Mouse (Mus musculus): ENCODE data around the gene Cd200r3. TPM values are rescaled to one million over a fixed set of nuclear protein-coding genes. Genes with fewer than 3 reads are reported as not detected.

Cd200r3 gene
- polyA plus RNA-seq, 1 experiment from 2014 or later: not detected

GRCm38 (mm10) chr16:44968113-44968512, 24.6 kb downstream of the Cd200r3 start:
- DNase-seq (ENCODE audit: low spot score, missing footprints) (no peak), ATAC-seq (ENCODE audit: low FRiP score) (no peak)
- H3K27ac ChIP-seq (ENCODE audit: low read depth, low read length): no peak overlapping the region
- no peak overlapping the region for H3K9ac ChIP-seq (ENCODE audit: low read length)
- no peaks in the 10 kb centered on the region for H3K36me3 ChIP-seq (ENCODE audit: control insufficient read depth, insufficient read depth, low read length)
- no peaks in the 10 kb centered on the region for H3K9me3 ChIP-seq (ENCODE audit: control insufficient read depth, low read length)
- no peaks in the 10 kb centered on the region for H3K27me3 ChIP-seq (ENCODE audit: control insufficient read depth, insufficient read depth, low read length)
- no peak overlapping the region for H3K4me3 ChIP-seq (ENCODE audit: low read depth, low read length)
- 84% methylated on average over 3 of the region's 3 CpGs for WGBS
- H3K4me2 ChIP-seq: no peak overlapping the region
- no peaks in the 10 kb centered on the region for H3K4me1 ChIP-seq (ENCODE audit: control insufficient read depth, insufficient read depth, low read length)

- no peak for DNase-seq (ENCODE audit: low spot score, missing footprints)
- ATAC-seq (ENCODE audit: low FRiP score): no peak
- H3K4me2 ChIP-seq: no peak overlapping the region
- whole genome bisulfite sequencing: 76% methylated on average over 4 of the region's 4 CpGs
- H3K4me3 ChIP-seq (ENCODE audit: low read depth, low read length): no peak overlapping the region
- no peaks in the 10 kb centered on the region for H3K27me3 ChIP-seq (ENCODE audit: control insufficient read depth, insufficient read depth, low read length)
- no peak overlapping the region for H3K9ac ChIP-seq (ENCODE audit: low read length)
- H3K36me3 ChIP-seq (ENCODE audit: control insufficient read depth, insufficient read depth, low read length): no peaks in the 10 kb centered on the region
- no peaks in the 10 kb centered on the region for H3K4me1 ChIP-seq (ENCODE audit: control insufficient read depth, insufficient read depth, low read length)
- no peaks in the 10 kb centered on the region for H3K9me3 ChIP-seq (ENCODE audit: control insufficient read depth, low read length)
- no peak overlapping the region for H3K27ac ChIP-seq (ENCODE audit: low read depth, low read length)
Observed at GRCm38 (mm10) chr16:44970925-44971324, 27.4 kb downstream of the Cd200r3 start.

DNA sequence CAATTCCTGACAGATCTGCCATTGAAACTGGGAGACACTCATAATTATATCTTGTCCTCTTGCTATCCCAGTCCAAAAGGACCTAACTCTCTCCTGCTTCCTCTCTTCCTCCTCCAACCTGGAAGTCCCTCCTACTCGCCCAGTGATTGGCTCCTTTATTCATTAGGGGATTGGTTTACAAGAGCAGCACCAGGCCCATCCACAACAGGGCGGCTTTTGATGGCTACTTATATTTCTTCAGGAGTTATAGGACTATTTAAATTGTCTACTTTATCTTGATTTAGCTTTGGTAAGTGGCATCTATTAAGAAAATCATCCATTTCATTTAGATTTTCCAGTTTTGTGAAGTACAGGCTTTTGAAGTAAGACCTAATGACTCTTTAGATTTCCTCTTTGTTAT, 30.6 kb downstream of the Cd200r3 start:
- DNase-seq (ENCODE audit: low spot score, missing footprints): peak; percentile 8
- Histone ChIP-seq H3K9me3 (ENCODE audit: control insufficient read depth, low read length) (no peaks in the 10 kb centered on the region), H3K4me2 (no peak overlapping the region), H3K9ac (ENCODE audit: low read length) (no peak overlapping the region), H3K4me3 (ENCODE audit: low read depth, low read length) (no peak overlapping the region), H3K27ac (ENCODE audit: low read depth, low read length) (no peak overlapping the region), H3K4me1 (ENCODE audit: control insufficient read depth, insufficient read depth, low read length) (no peaks in the 10 kb centered on the region), H3K27me3 (ENCODE audit: control insufficient read depth, insufficient read depth, low read length) (no peaks in the 10 kb centered on the region), H3K36me3 (ENCODE audit: control insufficient read depth, insufficient read depth, low read length) (no peaks in the 10 kb centered on the region)
- ATAC-seq (ENCODE audit: low FRiP score): no peak
- 71% methylated on average over 2 of the region's 2 CpGs for WGBS

DNA sequence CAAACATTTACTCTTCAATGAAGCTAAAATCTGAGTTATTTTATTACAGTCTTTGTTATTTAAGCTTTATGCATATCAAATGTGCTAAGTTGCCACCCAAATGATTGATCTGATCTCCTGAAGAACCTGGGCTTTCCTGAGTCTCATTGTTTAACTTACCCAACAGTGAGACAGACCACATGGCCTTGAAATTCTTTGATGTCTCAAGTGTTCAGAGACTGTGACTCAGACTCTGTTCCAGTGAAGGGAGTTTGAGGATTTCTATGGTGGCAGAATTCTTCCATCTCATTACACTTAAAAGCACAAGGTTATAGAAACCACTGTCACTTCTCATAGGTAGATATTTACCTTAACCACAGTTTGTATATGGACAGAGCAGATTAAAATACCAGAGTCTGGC, 32.6 kb downstream of the Cd200r3 start:
- H3K36me3 ChIP-seq (ENCODE audit: control insufficient read depth, insufficient read depth, low read length): no peaks in the 10 kb centered on the region
- no peak overlapping the region for H3K27ac ChIP-seq (ENCODE audit: low read depth, low read length)
- no peak overlapping the region for H3K9ac ChIP-seq (ENCODE audit: low read length)
- H3K4me1 ChIP-seq (ENCODE audit: control insufficient read depth, insufficient read depth, low read length): no peaks in the 10 kb centered on the region
- no peaks in the 10 kb centered on the region for H3K9me3 ChIP-seq (ENCODE audit: control insufficient read depth, low read length)
- H3K27me3 ChIP-seq (ENCODE audit: control insufficient read depth, insufficient read depth, low read length): no peaks in the 10 kb centered on the region
- H3K4me2 ChIP-seq: no peak overlapping the region
- DNase-seq (ENCODE audit: low spot score, missing footprints) (no peak), ATAC-seq (ENCODE audit: low FRiP score) (no peak)
- H3K4me3 ChIP-seq (ENCODE audit: low read depth, low read length): no peak overlapping the region

- Histone ChIP-seq H3K4me3 (ENCODE audit: low read depth, low read length) (no peak overlapping the region), H3K4me1 (ENCODE audit: control insufficient read depth, insufficient read depth, low read length) (no peaks in the 10 kb centered on the region), H3K27ac (ENCODE audit: low read depth, low read length) (no peak overlapping the region), H3K36me3 (ENCODE audit: control insufficient read depth, insufficient read depth, low read length) (no peaks in the 10 kb centered on the region), H3K27me3 (ENCODE audit: control insufficient read depth, insufficient read depth, low read length) (no peaks in the 10 kb centered on the region), H3K9me3 (ENCODE audit: control insufficient read depth, low read length) (no peaks in the 10 kb centered on the region), H3K9ac (ENCODE audit: low read length) (no peak overlapping the region), H3K4me2 (no peak overlapping the region)
- DNase-seq (ENCODE audit: low spot score, missing footprints) (peak; percentile 8), ATAC-seq (ENCODE audit: low FRiP score) (no peak)
- WGBS: 74% methylated on average over 6 of the region's 6 CpGs
Observed at GRCm38 (mm10) chr16:44976892-44977633, 33.6 kb downstream of the Cd200r3 start.

DNA sequence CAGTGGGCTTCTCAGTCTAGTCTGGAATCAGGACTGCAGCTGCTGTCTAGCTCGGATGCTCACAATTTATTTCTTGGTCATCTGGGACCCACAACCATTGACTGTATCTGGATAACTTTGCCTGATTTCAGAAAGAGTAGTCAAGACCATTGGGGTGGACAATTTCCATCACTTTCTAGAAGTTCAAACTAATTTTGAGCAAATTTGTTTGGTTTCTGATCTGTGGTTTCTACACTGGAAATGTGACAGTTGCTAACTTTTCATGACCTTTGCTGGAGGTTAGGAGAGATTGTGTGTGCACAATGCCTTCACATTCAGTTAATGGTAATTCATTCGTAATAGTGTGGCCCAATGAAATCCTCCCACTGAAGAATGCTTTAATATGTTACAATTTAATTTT, 34.7 kb downstream of the Cd200r3 start:
- DNase-seq (ENCODE audit: low spot score, missing footprints) (peak; percentile 4), ATAC-seq (ENCODE audit: low FRiP score) (no peak)
- no peaks in the 10 kb centered on the region for H3K4me1 ChIP-seq (ENCODE audit: control insufficient read depth, insufficient read depth, low read length)
- H3K27ac ChIP-seq (ENCODE audit: low read depth, low read length): no peak overlapping the region
- H3K4me2 ChIP-seq: no peak overlapping the region
- H3K9me3 ChIP-seq (ENCODE audit: control insufficient read depth, low read length): no peaks in the 10 kb centered on the region
- no peak overlapping the region for H3K4me3 ChIP-seq (ENCODE audit: low read depth, low read length)
- no peaks in the 10 kb centered on the region for H3K36me3 ChIP-seq (ENCODE audit: control insufficient read depth, insufficient read depth, low read length)
- no peaks in the 10 kb centered on the region for H3K27me3 ChIP-seq (ENCODE audit: control insufficient read depth, insufficient read depth, low read length)
- H3K9ac ChIP-seq (ENCODE audit: low read length): no peak overlapping the region
- WGBS: 83% methylated on average over 2 of the region's 2 CpGs

DNA sequence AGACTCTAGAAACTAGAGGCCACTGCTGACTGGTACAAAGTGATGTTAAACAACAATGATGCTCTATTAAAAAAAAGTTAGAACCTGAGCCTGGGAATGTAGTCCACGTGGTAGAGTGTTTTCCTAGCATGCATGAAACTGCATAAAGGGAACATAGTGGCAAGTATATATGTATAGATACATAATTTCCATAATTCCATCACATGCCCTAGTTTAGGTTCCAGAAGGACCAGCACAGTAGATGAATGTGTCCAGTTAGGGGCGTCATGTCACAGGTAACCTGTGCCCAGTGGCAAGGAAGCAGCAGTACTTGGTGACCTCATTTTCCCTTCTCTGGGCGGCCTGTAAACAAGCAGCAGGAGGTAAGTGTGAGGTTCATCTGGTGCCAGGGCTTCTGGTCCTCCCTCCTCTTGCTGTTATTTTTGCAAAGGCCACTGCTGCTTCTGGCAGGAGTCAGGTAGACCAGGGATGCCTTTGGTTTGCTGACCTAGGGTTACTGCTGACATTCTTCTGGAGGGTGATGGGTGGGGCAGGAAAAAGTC, 35.9 kb downstream of the Cd200r3 start:
- no peak for ATAC-seq (ENCODE audit: low FRiP score)
- no peak for DNase-seq (ENCODE audit: low spot score, missing footprints)
- 73% methylated on average over 3 of the region's 3 CpGs for WGBS
- Histone ChIP-seq H3K4me1 (ENCODE audit: control insufficient read depth, insufficient read depth, low read length) (no peaks in the 10 kb centered on the region), H3K4me3 (ENCODE audit: low read depth, low read length) (no peak overlapping the region), H3K27me3 (ENCODE audit: control insufficient read depth, insufficient read depth, low read length) (no peaks in the 10 kb centered on the region), H3K9ac (ENCODE audit: low read length) (no peak overlapping the region), H3K36me3 (ENCODE audit: control insufficient read depth, insufficient read depth, low read length) (no peaks in the 10 kb centered on the region), H3K4me2 (no peak overlapping the region), H3K9me3 (ENCODE audit: control insufficient read depth, low read length) (no peaks in the 10 kb centered on the region), H3K27ac (ENCODE audit: low read depth, low read length) (no peak overlapping the region)

DNA sequence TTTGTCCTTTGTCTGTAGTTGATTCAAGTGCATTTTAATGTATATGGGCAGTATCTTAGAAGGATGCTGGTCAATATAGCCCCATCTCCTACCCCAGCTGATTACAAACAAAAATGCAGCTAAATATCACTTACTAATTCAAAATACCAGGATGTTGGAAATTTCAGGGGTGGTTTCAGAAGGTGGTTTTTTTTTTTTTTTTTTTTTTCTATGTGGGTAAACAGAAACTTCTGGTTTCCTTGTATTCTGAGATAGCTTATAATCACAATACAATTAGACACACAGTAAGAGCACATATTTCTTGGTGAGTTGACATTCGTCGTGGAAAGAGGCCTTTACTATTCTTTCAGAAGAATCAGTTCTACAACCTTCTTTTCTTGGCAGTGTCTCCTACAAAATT, 39.5 kb downstream of the Cd200r3 start:
- Histone ChIP-seq H3K9ac (ENCODE audit: low read length) (no peak overlapping the region), H3K9me3 (ENCODE audit: control insufficient read depth, low read length) (no peaks in the 10 kb centered on the region), H3K36me3 (ENCODE audit: control insufficient read depth, insufficient read depth, low read length) (no peaks in the 10 kb centered on the region), H3K4me1 (ENCODE audit: control insufficient read depth, insufficient read depth, low read length) (no peaks in the 10 kb centered on the region), H3K27ac (ENCODE audit: low read depth, low read length) (no peak overlapping the region), H3K4me3 (ENCODE audit: low read depth, low read length) (no peak overlapping the region), H3K4me2 (no peak overlapping the region), H3K27me3 (ENCODE audit: control insufficient read depth, insufficient read depth, low read length) (no peaks in the 10 kb centered on the region)
- DNase-seq (ENCODE audit: low spot score, missing footprints) (no peak), ATAC-seq (ENCODE audit: low FRiP score) (no peak)
- WGBS: 89% methylated on average over 2 of the region's 2 CpGs

DNA sequence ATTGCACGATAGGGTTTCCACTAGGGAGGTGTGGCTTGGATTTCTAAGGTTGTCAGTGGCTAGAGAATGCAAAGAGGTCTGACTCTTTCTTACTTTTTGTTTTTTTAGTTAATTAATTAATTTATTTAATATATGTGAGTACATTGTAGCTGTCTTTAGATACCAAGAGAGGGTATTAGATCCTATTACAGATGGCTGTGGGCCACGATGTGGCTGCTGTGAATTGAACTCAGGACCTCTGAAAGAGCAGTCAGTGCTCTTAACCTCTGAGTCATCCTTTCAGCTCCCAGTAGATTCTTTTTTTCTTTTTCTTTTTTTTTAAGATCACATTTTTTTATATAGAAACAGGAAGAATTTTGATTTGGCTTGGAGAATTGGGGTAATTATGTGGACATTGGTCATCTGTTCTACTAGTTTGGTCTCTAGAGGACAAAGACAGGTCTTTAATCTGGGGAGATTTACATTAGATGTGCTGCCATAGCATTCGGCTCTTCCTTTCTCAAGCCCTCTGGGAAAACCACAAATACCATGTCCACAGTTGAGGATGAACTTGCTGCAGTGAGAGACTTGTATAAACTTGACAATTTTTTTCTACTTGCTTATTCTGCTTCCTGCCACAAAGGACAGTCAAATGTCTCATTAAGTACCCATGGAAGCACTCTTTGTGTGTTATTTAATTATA, 40.0 kb downstream of the Cd200r3 start:
- Histone ChIP-seq H3K4me2 (no peak overlapping the region), H3K36me3 (ENCODE audit: control insufficient read depth, insufficient read depth, low read length) (no peaks in the 10 kb centered on the region), H3K4me1 (ENCODE audit: control insufficient read depth, insufficient read depth, low read length) (no peaks in the 10 kb centered on the region), H3K9me3 (ENCODE audit: control insufficient read depth, low read length) (no peaks in the 10 kb centered on the region), H3K4me3 (ENCODE audit: low read depth, low read length) (no peak overlapping the region), H3K27me3 (ENCODE audit: control insufficient read depth, insufficient read depth, low read length) (no peaks in the 10 kb centered on the region), H3K9ac (ENCODE audit: low read length) (no peak overlapping the region), H3K27ac (ENCODE audit: low read depth, low read length) (no peak overlapping the region)
- no peak for DNase-seq (ENCODE audit: low spot score, missing footprints)
- 78% methylated on average over 3 of the region's 3 CpGs for WGBS
- no peak for ATAC-seq (ENCODE audit: low FRiP score)

All from midbrain, embryonic 11.5 days (tissue).